Mouse (Mus musculus) MN1 (cell line): ENCODE results near the gene Slc1a5.

Source experiments
- DNase-seq: peaks from one replicate; pipeline ENCODE4 v3.0.0-alpha.2; 2016; ENCODE audit warnings: low spot score

The Slc1a5 gene

DNA sequence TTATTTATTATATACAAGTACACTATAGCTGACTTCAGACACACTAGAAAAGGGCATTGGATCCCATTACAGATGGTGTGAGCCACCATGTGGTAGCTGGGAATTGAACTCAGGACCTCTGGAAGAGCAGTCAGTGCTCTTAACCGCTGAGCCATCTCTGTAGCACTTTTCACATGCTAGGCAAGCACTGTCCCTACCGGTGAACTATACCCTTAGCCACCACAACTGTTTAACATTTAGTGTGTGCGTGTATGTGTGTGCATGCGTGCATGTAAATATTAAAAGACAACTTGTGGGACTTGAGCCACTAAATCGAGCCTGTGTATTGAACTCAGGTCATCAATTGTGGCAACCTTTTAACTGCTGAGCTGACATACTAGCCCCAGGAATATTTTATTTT is 65.6 kb downstream of the Slc1a5 start:
- DNase-seq, result no peak

DNA sequence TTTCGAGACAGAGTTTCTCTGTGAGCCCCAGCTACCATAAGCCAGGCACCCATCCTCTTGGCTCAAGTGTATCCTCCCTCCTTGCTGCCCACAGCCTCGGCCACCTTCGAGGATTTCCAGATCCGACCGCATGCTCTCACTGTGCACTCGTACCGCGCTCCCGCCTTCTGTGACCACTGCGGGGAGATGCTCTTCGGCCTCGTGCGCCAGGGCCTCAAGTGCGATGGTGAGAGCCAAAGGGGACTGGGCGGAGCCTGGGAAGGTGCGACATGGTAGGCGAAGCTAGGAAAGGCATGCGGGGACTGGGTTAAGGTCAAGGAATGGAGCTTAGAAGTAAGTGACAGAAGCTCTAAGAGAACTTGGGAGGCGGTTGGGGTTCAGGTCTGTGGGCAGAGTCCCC is 66.4 kb downstream of the Slc1a5 start:
- DNase-seq, result no peak
